Mouse (Mus musculus) midbrain, postnatal 0 days (tissue): ENCODE measurements at regions not wholly inside any gene's neighbourhood (a gene's known extent, or its start where the extent isn't known, plus 50 kb on each side); places are given as distances from the start of the nearest gene placed in this dataset.

Experiments used
- ATAC-seq: fragments of 200-750 bp; cut with Nextera tagmentation; 2 replicates; pipeline ENCODE4 v1.8.0; 2017; ENCODE audit warnings: moderate number of reproducible peaks, mild to moderate bottlenecking, moderate TSS enrichment, moderate library complexity; ENCODE audit not compliant: low FRiP score
- DNase-seq: peaks from one replicate; pipeline ENCODE4 v3.0.0-alpha.2; 2015; ENCODE audit warnings: low spot score
- H3K27ac ChIP-seq: fragments of 300-500 bp; sonication (generic); 2 replicates; pipeline ENCODE4 v1.5.1; 2014; ENCODE audit warnings: low read depth, mild to moderate bottlenecking, low read length, mixed read lengths
- H3K27me3 ChIP-seq: fragments of 300-500 bp; sonication (generic); 2 replicates; pipeline ENCODE4 v1.6.1; 2014; ENCODE audit warnings: low read length, control low read depth, mixed read lengths; ENCODE audit not compliant: insufficient read depth
- H3K36me3 ChIP-seq: fragments of 300-500 bp; sonication (generic); 2 replicates; pipeline ENCODE4 v1.6.1; 2014; ENCODE audit warnings: low read length, control low read depth, mixed read lengths; ENCODE audit not compliant: insufficient read depth
- H3K4me1 ChIP-seq: fragments of 300-500 bp; sonication (generic); 2 replicates; pipeline ENCODE4 v1.6.1; 2014; ENCODE audit warnings: mild to moderate bottlenecking, control low read depth, antibody characterized with exemption, low read length, mixed read lengths; ENCODE audit not compliant: insufficient read depth
- H3K4me2 ChIP-seq: fragments of 300-500 bp; sonication (generic); 2 replicates; pipeline ENCODE4 v1.6.1; 2014; ENCODE audit warnings: low read depth, mild to moderate bottlenecking, low read length, mixed read lengths; ENCODE audit not compliant: poor library complexity, severe bottlenecking
- H3K4me3 ChIP-seq: fragments of 300-500 bp; sonication (generic); 2 replicates; pipeline ENCODE4 v1.5.1; 2014; ENCODE audit warnings: low read depth, mild to moderate bottlenecking, low read length, moderate library complexity
- H3K9ac ChIP-seq: fragments of 300-500 bp; sonication (generic); replicated peaks from 2 replicates; pipeline ENCODE4 v1.6.1; 2014; ENCODE audit warnings: mild to moderate bottlenecking, low read length, moderate library complexity, mixed read lengths; ENCODE audit not compliant: poor library complexity, severe bottlenecking
- H3K9me3 ChIP-seq: fragments of 300-500 bp; sonication (generic); 2 replicates; pipeline ENCODE4 v1.6.1; 2016; ENCODE audit warnings: low read length, control low read depth
- CTCF ChIP-seq: IDR thresholded peaks from 2 replicates; pipeline ENCODE4 v1.5.1; 2016; ENCODE audit warnings: antibody characterized with exemption, mild to moderate bottlenecking
- WGBS: fragments of 180-500 bp; shearing (Covaris S2); extraction: QIAGEN DNeasy Blood & Tissue Kit; methylation state at CpG from one replicate; pipeline ENCODE4 v1.1.7; 2014; 5-methylcytosine and 5-hydroxymethylcytosine counted together

- no peak for TF ChIP-seq CTCF
- Histone ChIP-seq H3K9ac (no peak overlapping the region), H3K36me3 (no peaks in the 10 kb centered on the region), H3K4me1 (no peaks in the 10 kb centered on the region), H3K4me2 (peak overlapping the region; percentile 15; the same call in 1 of the 2 replicates), H3K9me3 (no peaks in the 10 kb centered on the region), H3K4me3 (no peak overlapping the region), H3K27me3 (no peaks in the 10 kb centered on the region), H3K27ac (no peak overlapping the region)
- DNase-seq (peak; percentile 8), ATAC-seq (no peak)
- WGBS: 71% methylated on average over 18 of the region's 18 CpGs
These were observed 68.6 kb upstream of the Tmpo start for GRCm38 (mm10) chr10:91249681-91250195.

- H3K4me1 ChIP-seq: peaks cover 4% of the 10 kb centered on the region; the same call in 1 of the 2 replicates
- 77% methylated on average over 3 of the region's 3 CpGs for WGBS
- H3K36me3 ChIP-seq: no peaks in the 10 kb centered on the region
- H3K4me3 ChIP-seq: no peak overlapping the region
- ATAC-seq: no peak
- no peak overlapping the region for H3K9ac ChIP-seq
- H3K9me3 ChIP-seq: no peaks in the 10 kb centered on the region
- H3K4me2 ChIP-seq: no peak overlapping the region
- H3K27me3 ChIP-seq: no peaks in the 10 kb centered on the region
- DNase-seq: peak; percentile 62
- TF ChIP-seq CTCF: peak; percentile 78
- no peak overlapping the region for H3K27ac ChIP-seq
These were observed 63.2 kb upstream of the Tmpo start for GRCm38 (mm10) chr10:91244297-91244696.

GRCm38 (mm10) chr10:91242491-91243046, 61.5 kb upstream of the Tmpo start:
- H3K9me3 ChIP-seq: no peaks in the 10 kb centered on the region
- no peak overlapping the region for H3K27ac ChIP-seq
- ATAC-seq (no peak), DNase-seq (no peak)
- H3K9ac ChIP-seq: no peak overlapping the region
- peaks cover 4% of the 10 kb centered on the region; the same call in 1 of the 2 replicates for H3K4me1 ChIP-seq
- no peaks in the 10 kb centered on the region for H3K27me3 ChIP-seq
- no peaks in the 10 kb centered on the region for H3K36me3 ChIP-seq
- TF ChIP-seq CTCF: no peak
- no peak overlapping the region for H3K4me2 ChIP-seq
- H3K4me3 ChIP-seq: no peak overlapping the region
- 61% methylated on average over 5 of the region's 5 CpGs for WGBS

- Histone ChIP-seq H3K9ac (no peak overlapping the region), H3K27ac (no peak overlapping the region), H3K4me1 (peaks cover 4% of the 10 kb centered on the region; the same call in 1 of the 2 replicates), H3K9me3 (no peaks in the 10 kb centered on the region), H3K36me3 (no peaks in the 10 kb centered on the region), H3K4me3 (no peak overlapping the region), H3K4me2 (no peak overlapping the region), H3K27me3 (no peaks in the 10 kb centered on the region)
- ATAC-seq (no peak), DNase-seq (peak; percentile 47)
- no peak for TF ChIP-seq CTCF
- WGBS: 15% methylated on average over 7 of the region's 7 CpGs
These were observed 60.5 kb upstream of the Tmpo start for GRCm38 (mm10) chr10:91241611-91242005.

GRCm38 (mm10) chr10:91240856-91241610, 59.9 kb upstream of the Tmpo start:
- WGBS: 35% methylated on average over 10 of the region's 10 CpGs
- ATAC-seq (no peak), DNase-seq (peak; percentile 38)
- Histone ChIP-seq H3K4me2 (no peak overlapping the region), H3K9ac (no peak overlapping the region), H3K4me3 (no peak overlapping the region), H3K4me1 (peaks cover 4% of the 10 kb centered on the region; the same call in 1 of the 2 replicates), H3K27ac (no peak overlapping the region), H3K9me3 (no peaks in the 10 kb centered on the region), H3K36me3 (no peaks in the 10 kb centered on the region), H3K27me3 (no peaks in the 10 kb centered on the region)
- no peak for TF ChIP-seq CTCF

- Histone ChIP-seq H3K9me3 (no peaks in the 10 kb centered on the region), H3K27me3 (no peaks in the 10 kb centered on the region), H3K27ac (no peak overlapping the region), H3K4me3 (no peak overlapping the region), H3K36me3 (no peaks in the 10 kb centered on the region), H3K9ac (no peak overlapping the region), H3K4me2 (no peak overlapping the region), H3K4me1 (peaks cover 4% of the 10 kb centered on the region; the same call in 1 of the 2 replicates)
- 78% methylated on average over 7 of the region's 7 CpGs for WGBS
- DNase-seq (no peak), ATAC-seq (no peak)
- TF ChIP-seq CTCF: no peak
These were observed 59.2 kb upstream of the Tmpo start for GRCm38 (mm10) chr10:91240320-91240719.
